Mouse (Mus musculus) v-Abl transformed pro-B cells (cell line): ENCODE measurements around the gene Hsd17b2.

Source experiments
- in situ Hi-C, 2 experiments: fragments of 400-800 bp; cut with MboI; formaldehyde crosslinking; loops; one replicate each; pipeline ENCODE4 v1.15.1; 2025; ENCODE audit not compliant: unreplicated experiment in 2 of 2

Hsd17b2 gene

GRCm38 (mm10) chr8:117771115-117771836, 69.6 kb downstream of the Hsd17b2 start:
- in situ Hi-C loops, result loop anchor here (5.0 to 10.0 kb wide), 5 partner anchors 91 to 1524 kb away; no protein-coding TSS in a partner anchor

DNA sequence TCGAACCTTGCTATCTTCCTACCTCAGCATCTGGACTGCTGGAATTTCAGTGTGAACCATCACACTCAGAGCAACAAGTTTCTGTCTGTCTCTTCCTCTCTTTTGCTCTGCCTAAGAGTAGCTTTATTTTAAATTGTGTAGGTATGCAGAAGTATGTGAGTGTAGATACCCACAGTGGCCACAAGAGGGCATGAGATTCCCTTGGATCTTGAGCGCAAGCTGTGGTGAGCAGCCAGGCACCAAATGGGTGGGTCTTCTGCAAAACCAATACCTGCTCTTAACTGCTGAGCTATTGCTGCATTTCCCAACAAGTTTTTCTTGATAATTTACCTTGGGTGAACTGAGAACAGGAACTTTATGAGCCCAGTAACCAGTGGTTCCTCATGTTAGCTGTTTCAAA, 70.4 kb downstream of the Hsd17b2 start:
- in situ Hi-C loops, result loop anchor here (5.0 to 10.0 kb wide), 5 partner anchors 90 to 1523 kb away; no protein-coding TSS in a partner anchor

GRCm38 (mm10) chr8:117772597-117772996, 70.9 kb downstream of the Hsd17b2 start:
- in situ Hi-C loops, result loop anchor here (5.0 to 10.0 kb wide), 5 partner anchors 90 to 1522 kb away; no protein-coding TSS in a partner anchor

DNA sequence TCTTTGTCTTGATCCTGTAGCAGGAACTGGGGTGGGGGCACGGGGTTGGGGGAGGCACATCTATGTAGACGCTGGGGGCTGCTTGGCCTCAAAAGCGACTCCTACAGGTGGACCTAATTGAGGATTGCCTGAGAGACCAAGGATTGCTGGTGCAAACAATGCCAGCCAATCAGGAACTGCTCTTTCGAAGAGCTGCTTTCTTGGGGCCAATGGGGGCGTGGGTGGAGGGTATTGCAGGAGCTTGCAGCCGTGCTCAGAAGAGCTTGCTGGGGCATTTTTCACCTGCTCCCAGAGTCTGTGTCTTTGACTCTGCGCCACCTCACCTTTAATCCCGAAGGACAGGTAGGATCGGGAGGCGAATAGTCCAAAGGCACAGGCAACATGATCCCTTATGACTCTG, 73.9 kb downstream of the Hsd17b2 start:
- in situ Hi-C loops, result loop anchor here in 1 of 2 experiments (10.0 to 25.0 kb wide), 3 partner anchors 913 to 1519 kb away; no protein-coding TSS in a partner anchor

DNA sequence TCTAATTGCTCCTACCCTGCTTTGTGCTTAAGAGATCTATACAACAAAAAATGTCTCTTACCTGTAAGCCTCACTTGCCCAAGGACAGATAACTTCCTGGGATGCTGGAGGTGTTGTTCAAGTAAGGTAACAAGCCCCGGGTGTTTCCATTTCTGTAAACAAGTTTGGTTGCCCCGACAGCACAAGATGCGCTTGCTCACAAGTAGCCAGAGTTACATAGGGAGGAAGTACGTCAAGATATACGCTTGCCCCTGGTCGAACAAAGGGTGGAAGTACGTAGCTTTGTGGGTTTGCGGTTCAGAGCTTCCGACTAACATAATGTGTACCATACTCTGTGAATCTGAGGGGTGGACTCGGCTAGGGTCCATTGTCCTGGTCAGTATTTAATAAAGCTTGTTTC, 74.4 kb downstream of the Hsd17b2 start:
- in situ Hi-C loops, result loop anchor here in 1 of 2 experiments (10.0 to 25.0 kb wide), 3 partner anchors 914 to 1519 kb away; no protein-coding TSS in a partner anchor

DNA sequence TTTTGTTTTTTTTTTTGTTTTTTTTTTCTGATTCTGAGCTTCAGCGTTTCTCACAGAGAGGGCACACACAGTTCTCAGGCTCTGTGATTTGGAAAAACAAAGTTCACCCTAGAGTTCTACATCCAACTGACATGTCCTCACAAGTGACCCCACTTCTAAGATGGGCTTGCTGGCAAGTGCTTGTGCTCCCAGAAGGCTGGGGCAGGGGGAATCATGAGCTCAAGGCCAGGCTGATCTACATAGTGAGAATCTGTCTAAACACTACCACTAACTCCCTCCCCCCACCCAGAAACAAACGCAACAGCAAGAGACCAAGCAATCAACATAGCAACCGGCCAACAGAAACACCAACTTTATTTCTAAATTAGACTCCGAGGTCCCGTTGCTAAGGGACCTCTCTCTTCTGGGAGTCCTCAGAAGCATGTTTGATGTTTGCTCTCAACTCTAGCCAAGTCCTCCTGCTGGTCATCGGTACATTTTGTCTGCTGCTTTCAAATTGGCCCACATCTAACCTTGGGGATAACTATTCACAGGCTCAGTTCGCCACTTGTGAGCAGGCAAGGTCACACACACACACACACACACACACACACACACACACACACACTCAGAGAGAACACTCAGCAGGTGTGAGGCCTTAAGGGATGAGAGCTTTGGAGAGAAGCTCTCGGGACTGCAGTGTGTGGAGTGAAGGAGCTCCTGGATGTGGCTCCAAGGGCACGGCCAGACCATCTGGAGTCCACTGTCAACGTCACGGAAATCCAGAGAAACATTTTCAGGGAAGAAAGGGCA, 77.0 kb downstream of the Hsd17b2 start:
- in situ Hi-C loops, result loop anchor here in 1 of 2 experiments (10.0 to 25.0 kb wide), 3 partner anchors 916 to 1516 kb away; no protein-coding TSS in a partner anchor

DNA sequence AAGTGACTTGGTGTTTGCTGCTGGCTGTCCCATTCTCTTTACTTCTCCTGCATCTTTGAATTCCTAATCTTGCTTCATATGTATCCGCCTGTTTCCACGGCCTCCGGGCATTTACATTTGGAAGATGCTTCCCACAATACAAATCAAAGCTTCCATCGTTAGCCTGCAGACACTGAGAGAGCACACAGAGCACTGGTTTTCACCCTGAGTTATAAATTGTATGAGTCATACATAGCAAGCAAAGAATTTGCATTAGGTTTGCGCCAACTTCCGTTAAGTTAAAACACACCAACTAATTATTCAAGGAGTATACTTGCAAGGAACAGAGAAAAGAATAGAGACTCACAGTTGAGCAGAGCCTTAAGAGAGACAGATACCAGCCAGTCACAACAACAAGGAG, 77.6 kb downstream of the Hsd17b2 start:
- in situ Hi-C loops, result loop anchor here in 1 of 2 experiments (10.0 to 25.0 kb wide), 3 partner anchors 917 to 1515 kb away; no protein-coding TSS in a partner anchor

- in situ Hi-C loops, result loop anchor here in 1 of 2 experiments (25.0 kb wide), 1 partner anchor 919 kb away; no protein-coding TSS in a partner anchor
Observed at GRCm38 (mm10) chr8:117781375-117782129, 79.8 kb downstream of the Hsd17b2 start.

DNA sequence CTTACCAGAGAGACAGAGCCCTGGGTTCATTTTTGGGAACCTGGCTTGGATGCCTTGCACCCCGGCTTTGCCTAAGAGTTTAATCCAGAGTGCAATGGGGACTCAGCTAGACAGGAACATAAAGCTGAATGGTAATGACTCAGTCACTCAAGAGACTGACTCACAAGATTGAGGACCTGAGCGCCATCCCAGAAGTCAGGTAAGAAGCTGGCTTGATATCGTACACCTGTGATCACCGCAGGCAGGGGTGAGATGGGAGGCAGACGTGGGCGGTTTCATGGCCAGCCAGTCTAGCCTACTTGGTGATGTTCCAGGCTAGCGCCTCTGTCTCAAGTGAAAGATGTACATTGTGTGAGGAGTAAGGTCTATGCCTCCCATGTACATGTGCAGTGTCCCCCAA, 81.3 kb downstream of the Hsd17b2 start:
- in situ Hi-C loops, result loop anchor here in 1 of 2 experiments (25.0 kb wide), 1 partner anchor 921 kb away; no protein-coding TSS in a partner anchor

- in situ Hi-C loops, result loop anchor here in 1 of 2 experiments (25.0 kb wide), 1 partner anchor 924 kb away; no protein-coding TSS in a partner anchor
Observed at GRCm38 (mm10) chr8:117786428-117786827, 84.7 kb downstream of the Hsd17b2 start.

- in situ Hi-C loops, result loop anchor here in 1 of 2 experiments (25.0 kb wide), 1 partner anchor 930 kb away; no protein-coding TSS in a partner anchor
Observed at GRCm38 (mm10) chr8:117792616-117793144, 91.0 kb downstream of the Hsd17b2 start.

DNA sequence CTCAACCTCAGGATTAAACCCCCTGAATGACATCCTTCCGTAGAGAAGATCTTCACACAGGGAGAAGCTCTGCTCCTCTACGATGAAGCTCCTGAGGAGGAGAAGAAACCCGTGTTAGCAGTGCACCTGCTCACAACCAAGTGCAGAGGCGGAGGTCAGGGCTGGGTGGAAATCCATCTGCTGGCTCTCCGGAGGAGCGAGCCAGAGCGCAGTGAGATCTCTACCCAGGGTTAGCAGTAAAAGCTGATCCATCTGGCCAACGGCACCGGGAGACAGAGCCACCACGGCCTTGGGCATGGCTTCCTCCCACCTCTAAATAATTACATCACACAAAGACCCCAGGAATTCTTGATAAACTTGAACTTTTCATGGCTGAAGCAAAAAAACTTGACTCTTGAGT, 92.9 kb downstream of the Hsd17b2 start:
- in situ Hi-C loops, result loop anchor here in 1 of 2 experiments (25.0 kb wide), 1 partner anchor 932 kb away; no protein-coding TSS in a partner anchor

- in situ Hi-C loops, result loop anchor here in 1 of 2 experiments (25.0 kb wide), 1 partner anchor 934 kb away; no protein-coding TSS in a partner anchor
Observed at GRCm38 (mm10) chr8:117796464-117796863, 94.8 kb downstream of the Hsd17b2 start.

DNA sequence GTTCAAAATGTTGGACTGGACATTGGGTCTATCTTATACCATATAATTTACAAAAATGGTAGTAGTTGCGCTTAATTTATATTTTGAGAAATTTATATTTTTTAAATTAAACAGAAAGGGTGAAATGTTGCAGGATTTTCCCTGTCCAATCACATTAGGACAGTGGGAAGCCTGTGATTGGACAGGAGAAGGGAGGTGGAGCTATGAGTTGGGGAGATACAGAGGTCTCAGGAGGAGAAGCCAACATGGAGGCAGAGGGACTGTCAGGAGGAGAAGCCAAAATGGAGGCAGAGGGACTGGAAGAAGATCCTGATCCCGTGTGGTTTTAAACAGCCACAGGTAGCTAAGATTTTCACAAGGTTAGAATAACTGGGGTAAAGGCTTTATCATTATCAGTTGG, 96.4 kb downstream of the Hsd17b2 start:
- in situ Hi-C loops, result loop anchor here in 1 of 2 experiments (25.0 kb wide), 1 partner anchor 936 kb away; no protein-coding TSS in a partner anchor

DNA sequence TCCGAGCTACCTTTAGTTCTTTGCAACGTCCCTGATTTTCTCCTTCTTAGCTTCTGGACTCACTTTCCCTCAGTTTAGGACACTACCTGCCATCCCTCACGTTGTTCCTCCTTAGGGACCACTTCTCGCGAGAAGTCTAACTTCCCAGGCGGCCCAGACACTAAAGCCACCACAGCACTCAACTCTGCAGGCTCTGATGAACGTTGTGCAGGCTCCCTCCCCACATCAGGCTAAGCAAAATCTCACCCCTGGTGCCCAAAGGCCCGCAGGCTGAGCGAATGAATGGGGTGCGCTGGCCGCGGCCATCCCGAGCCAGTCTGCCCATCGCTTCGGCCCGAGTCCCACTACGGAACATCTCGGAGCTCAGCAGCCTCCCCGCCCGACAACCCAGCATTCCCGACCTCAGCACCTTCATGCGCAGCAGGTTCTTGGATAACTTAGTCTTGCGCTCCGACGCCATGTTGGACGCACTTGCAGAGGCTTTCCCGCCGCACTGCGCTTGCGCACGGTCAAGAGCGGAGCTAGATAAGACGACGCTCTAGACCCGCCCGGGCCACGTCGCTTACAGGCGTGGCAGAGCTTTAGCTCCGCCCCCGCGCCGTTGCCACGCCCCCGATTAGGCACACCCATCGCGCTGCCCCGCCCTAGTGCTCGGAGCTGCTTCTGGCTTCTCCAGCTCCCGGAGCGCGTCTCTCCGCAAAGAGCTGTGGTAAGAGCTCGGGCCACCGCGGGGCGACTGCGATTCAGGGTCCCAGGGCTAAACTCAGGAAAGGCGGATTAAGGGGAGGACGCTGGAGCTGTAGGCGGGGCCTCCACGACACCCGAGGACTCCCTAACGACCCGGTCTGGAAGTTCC, 100.0 kb downstream of the Hsd17b2 start, which contains the start of gene Mphosph6:
Gene Mphosph6, minus strand, starts transcription at position 501 of the 856 bp plus-strand sequence.
- in situ Hi-C loops, result no loop called here

GRCm38 (mm10) chr8:117802299-117802689, 100.6 kb downstream of the Hsd17b2 start:
- in situ Hi-C loops, result no loop called here

DNA sequence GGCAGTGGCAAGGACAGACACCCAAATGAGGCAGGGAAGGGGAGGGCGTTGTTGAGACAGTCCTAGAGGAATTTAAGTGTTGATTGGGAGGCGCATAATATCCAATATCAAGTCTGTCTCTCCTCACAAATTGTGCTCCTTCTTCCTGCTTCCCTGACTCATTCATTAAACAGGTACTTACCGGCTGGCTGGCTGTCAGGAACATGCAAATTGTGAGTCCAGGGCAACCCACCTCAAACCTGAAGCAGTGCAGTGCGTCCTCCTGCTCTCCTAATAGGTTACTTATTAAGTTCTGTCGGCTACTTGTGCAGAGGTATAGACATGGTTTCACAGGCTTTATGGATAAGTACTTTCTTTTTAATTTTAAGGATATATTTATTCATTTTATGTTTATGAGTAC, 103.7 kb downstream of the Hsd17b2 start:
- in situ Hi-C loops, result no loop called here
